Mouse (Mus musculus) heart, postnatal 25 days (tissue): Measurements from ENCODE around the gene Pde4b. TPM values are rescaled to one million over a fixed set of nuclear protein-coding genes. Genes with fewer than 3 reads are reported as not detected.

ENCODE experiments used
- DNase-seq: peaks from one replicate; pipeline ENCODE4 v3.0.0; 2022; ENCODE audit warnings: low spot score
- intact Hi-C: fragments of 180-260 bp; cut with DNase I; formaldehyde crosslinking; loops from one replicate; pipeline ENCODE4 v1.15.1; 2025
- total RNA-seq, 2 experiments: library from RNA; stranded (reverse); gene quantifications; 2 replicates each; pipeline ENCODE4 v1.2.3; 2021

Gene Pde4b
- total RNA-seq, 2 experiments from 2014 or later: 24.3 to 34.2 TPM

GRCm38 (mm10) chr4:102172711-102173213, 85.4 kb downstream of the Pde4b start:
- intact Hi-C loops: no loop called here
- DNase-seq: no peak

- intact Hi-C loops: no loop called here
- no peak for DNase-seq
These were observed 88.6 kb downstream of the Pde4b start for GRCm38 (mm10) chr4:102175985-102176384.

- intact Hi-C loops: no loop called here
- no peak for DNase-seq
These were observed 89.9 kb downstream of the Pde4b start for GRCm38 (mm10) chr4:102177258-102177657.

GRCm38 (mm10) chr4:102186888-102187287, 99.5 kb downstream of the Pde4b start:
- intact Hi-C loops: no loop called here
- DNase-seq: no peak

GRCm38 (mm10) chr4:102197707-102198106, 110.4 kb downstream of the Pde4b start:
- DNase-seq: no peak
- intact Hi-C loops: no loop called here

GRCm38 (mm10) chr4:102209773-102210172, 122.4 kb downstream of the Pde4b start:
- intact Hi-C loops: no loop called here

GRCm38 (mm10) chr4:102226700-102227099, 139.4 kb downstream of the Pde4b start:
- intact Hi-C loops: loop anchor here (2.0 kb wide), 1 partner anchor 430 kb away; no protein-coding TSS in a partner anchor
- no peak for DNase-seq

More at GRCm38 (mm10) chr4:102209773-102210172, 122.4 kb downstream of the Pde4b start:
- no peak for DNase-seq

- no peak for DNase-seq
- intact Hi-C loops: loop anchor here (1.0 to 2.0 kb wide), 2 partner anchors 92 to 252 kb away; no protein-coding TSS in a partner anchor
These were observed 141.7 kb downstream of the Pde4b start for GRCm38 (mm10) chr4:102228953-102229586.

- intact Hi-C loops: loop anchor here (2.0 kb wide), 1 partner anchor 18 kb away; no protein-coding TSS in a partner anchor
- no peak for DNase-seq
These were observed 143.6 kb downstream of the Pde4b start for GRCm38 (mm10) chr4:102230898-102231297.

GRCm38 (mm10) chr4:102233633-102234032, 146.3 kb downstream of the Pde4b start:
- DNase-seq: no peak
- intact Hi-C loops: no loop called here

- intact Hi-C loops: no loop called here
These were observed 147.8 kb downstream of the Pde4b start for GRCm38 (mm10) chr4:102235151-102235550.

GRCm38 (mm10) chr4:102239102-102239501, 151.8 kb downstream of the Pde4b start:
- intact Hi-C loops: no loop called here
- DNase-seq: no peak

More at GRCm38 (mm10) chr4:102235151-102235550, 147.8 kb downstream of the Pde4b start:
- no peak for DNase-seq

GRCm38 (mm10) chr4:102239657-102240390, 152.5 kb downstream of the Pde4b start:
- intact Hi-C loops: no loop called here
- no peak for DNase-seq

GRCm38 (mm10) chr4:102240754-102241427, 153.5 kb downstream of the Pde4b start:
- DNase-seq: no peak
- intact Hi-C loops: no loop called here

GRCm38 (mm10) chr4:102253994-102254393, 166.7 kb downstream of the Pde4b start:
- no peak for DNase-seq
- intact Hi-C loops: loop anchor here (10.0 kb wide), 1 partner anchor 191 kb away; no protein-coding TSS in a partner anchor

- no peak for DNase-seq
- intact Hi-C loops: loop anchor here (10.0 kb wide), 1 partner anchor 190 kb away; no protein-coding TSS in a partner anchor
These were observed 167.3 kb downstream of the Pde4b start for GRCm38 (mm10) chr4:102254466-102255294.

- DNase-seq: no peak
- intact Hi-C loops: loop anchor here (10.0 kb wide), 1 partner anchor 190 kb away; no protein-coding TSS in a partner anchor
These were observed 167.9 kb downstream of the Pde4b start for GRCm38 (mm10) chr4:102255295-102255670.

GRCm38 (mm10) chr4:102256170-102256960, 169.0 kb downstream of the Pde4b start:
- intact Hi-C loops: loop anchor here (10.0 kb wide), 1 partner anchor 188 kb away; no protein-coding TSS in a partner anchor
- DNase-seq: no peak

GRCm38 (mm10) chr4:102260216-102260615, 172.9 kb downstream of the Pde4b start:
- DNase-seq: no peak
- intact Hi-C loops: no loop called here
